Mouse (Mus musculus): ENCODE measurements at regions not wholly inside any gene's neighbourhood (a gene's known extent, or its start where the extent isn't known, plus 50 kb on each side); places are given as distances from the start of the nearest gene placed in this dataset.

DNA sequence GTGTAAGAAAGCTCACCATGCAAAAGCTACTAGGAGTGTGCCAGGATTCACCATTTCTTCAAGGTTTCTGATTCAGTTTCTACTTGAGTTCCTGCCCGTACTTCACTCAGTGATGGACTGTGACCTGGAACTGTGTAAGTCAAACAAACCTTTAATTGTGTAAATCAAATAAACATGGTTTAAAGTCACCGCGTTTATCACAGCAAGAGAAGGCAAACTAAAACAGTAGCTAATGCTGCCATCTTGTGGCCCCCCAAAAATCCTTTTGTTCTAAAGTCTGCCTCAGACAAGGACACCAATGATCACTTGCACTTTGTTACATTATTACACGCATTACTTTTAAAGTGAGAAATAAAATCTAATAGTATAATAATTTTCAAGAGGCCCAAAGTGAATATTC, 63.6 kb upstream of the Dcx start:
- no peak for TF ChIP-seq POLR2A (IDR thresholded peaks at IDR 0.05; ENCODE audit: borderline replicate concordance, extremely low read depth, insufficient read depth, insufficient read length)
- Histone ChIP-seq H3K36me3 (ENCODE audit: control insufficient read depth, insufficient read depth, low read length) (no peaks in the 10 kb centered on the region), H3K27me3 (ENCODE audit: control insufficient read depth, insufficient read depth, low read length) (no peaks in the 10 kb centered on the region), H3K9ac (ENCODE audit: low read depth, low read length, severe bottlenecking) (no peak overlapping the region), H3K4me2 (replicated peaks; ENCODE audit: low read depth, low read length, severe bottlenecking) (no peak overlapping the region), H3K27ac (replicated peaks; ENCODE audit: low read depth, low read length) (no peak overlapping the region), H3K4me1 (ENCODE audit: control insufficient read depth, insufficient read depth, low read length) (no peaks in the 10 kb centered on the region), H3K9me3 (ENCODE audit: control insufficient read depth, low read length) (no peaks in the 10 kb centered on the region), H3K4me3 (replicated peaks; ENCODE audit: low read length) (no peak overlapping the region)
- ATAC-seq (ENCODE audit: low FRiP score, low read depth): peak; percentile 37; the same call in 1 of the 2 replicates
- peak; percentile 71 for DNase-seq (ENCODE audit: low spot score)
- WGBS: 17% methylated on average over 4 of the region's 4 CpGs
